Mouse (Mus musculus): ENCODE results near the gene Sowaha. TPM values are rescaled to one million over a fixed set of nuclear protein-coding genes. Genes with fewer than 3 reads are reported as not detected.

Sowaha gene
- polyA plus RNA-seq, 1 experiment from 2014 or later, result 1.1 TPM

DNA sequence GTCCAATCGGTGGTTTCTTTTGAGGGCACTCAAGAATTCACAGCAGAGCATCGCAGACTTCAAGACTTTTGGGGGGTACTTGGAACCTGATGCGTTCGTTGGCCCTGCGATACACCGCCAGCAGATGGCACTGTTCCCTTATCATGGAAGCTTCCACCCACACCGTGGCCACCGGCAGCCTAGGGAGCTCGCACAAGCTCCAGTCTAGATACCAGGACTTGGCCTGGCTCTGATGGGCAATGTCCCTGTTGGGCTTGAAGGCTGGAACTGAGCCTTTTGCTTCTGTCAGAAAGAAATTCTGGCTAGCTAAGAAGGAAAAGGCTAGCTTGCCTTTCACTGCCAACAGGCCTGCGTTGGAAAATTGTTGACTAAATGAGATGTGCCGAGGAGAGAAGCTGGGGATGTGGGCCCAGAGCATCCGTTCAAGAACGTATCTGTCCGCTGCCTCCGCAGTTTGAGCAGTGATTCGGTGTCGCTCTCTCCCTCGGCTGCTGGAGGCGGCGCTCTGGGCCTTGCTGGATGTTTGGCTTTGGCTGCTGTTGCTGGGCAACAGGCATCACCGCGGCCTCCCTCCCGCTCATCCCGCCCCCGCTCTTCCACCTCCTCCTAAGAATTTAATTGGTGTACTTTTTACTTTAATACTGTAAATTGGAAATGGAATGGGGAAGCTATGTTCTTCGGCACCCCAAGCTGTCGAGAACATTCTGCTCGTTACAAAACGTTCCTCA is 9.9 kb downstream of the Sowaha start, which contains the start of gene Gm9837:
TSS of gene Gm9837 (minus strand) at position 512 of the 728 bp plus-strand sequence.
- Histone ChIP-seq H3K9me3 (ENCODE audit: control insufficient read depth, low read length) (no peaks in the 10 kb centered on the region), H3K4me1 (replicated peaks; ENCODE audit: control insufficient read depth, insufficient read depth, low read length) (0 out of 2 replicates have a peak, but pooled peaks cover 2% of the 10 kb centered on the region), H3K4me2 (peak within 1 kb of the TSS; percentile 49), H3K27me3 (replicated peaks; ENCODE audit: control insufficient read depth, insufficient read depth, low read length) (peaks cover 82% of the 10 kb centered on the region), H3K4me3 (ENCODE audit: low read depth, low read length) (no peak within 1 kb of the TSS), H3K9ac (ENCODE audit: low read depth, low read length) (no peak within 1 kb of the TSS), H3K36me3 (ENCODE audit: control insufficient read depth, insufficient read depth, low read length) (no peaks in the 10 kb centered on the region), H3K27ac (ENCODE audit: low read depth, low read length) (no peak within 1 kb of the TSS)
- WGBS, result 7% methylated on average over 29 of the region's 29 CpGs
- ATAC-seq (replicated peaks; ENCODE audit: low FRiP score) (peak; percentile 61; the same call in 1 of the 2 replicates), DNase-seq (ENCODE audit: low spot score) (peak; percentile 86)

DNA sequence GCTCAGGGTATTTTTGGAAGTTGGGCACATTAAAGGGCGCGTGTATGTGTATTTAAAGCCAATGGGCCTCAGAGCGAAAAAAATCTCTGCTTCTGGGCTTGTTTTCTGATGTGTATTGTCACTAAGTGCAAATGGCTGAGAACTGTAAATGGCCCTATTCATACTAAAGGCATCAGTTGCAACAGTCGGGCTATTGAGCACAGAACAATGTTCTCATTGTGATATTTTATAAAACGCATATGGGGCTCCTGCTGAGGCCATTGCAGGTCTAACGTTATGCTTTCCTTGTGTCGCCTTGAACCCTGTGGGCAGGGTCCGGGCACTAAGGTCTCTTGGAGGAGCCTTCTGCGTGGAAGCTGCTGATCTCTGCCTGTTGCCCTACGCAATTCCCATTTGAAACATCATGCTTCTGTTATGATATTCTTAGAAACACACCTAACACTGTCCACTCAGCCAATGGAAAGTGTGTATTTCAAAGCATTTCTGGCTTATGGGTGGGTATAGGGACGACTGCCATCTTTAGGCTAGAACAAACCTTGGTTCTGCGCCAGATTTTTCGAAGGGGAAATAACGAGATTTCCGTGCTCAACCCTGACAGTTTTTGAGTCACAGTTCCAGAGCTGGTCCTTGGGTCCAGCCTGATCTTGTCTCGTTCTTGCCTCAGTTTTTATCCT is 10.6 kb downstream of the Sowaha start:
- no peak overlapping the region for H3K27ac ChIP-seq (ENCODE audit: low read depth, low read length)
- DNase-seq (ENCODE audit: low spot score), result no peak
- no peak overlapping the region for H3K4me3 ChIP-seq (ENCODE audit: low read depth, low read length)
- H3K36me3 ChIP-seq (ENCODE audit: control insufficient read depth, insufficient read depth, low read length), result no peaks in the 10 kb centered on the region
- H3K9ac ChIP-seq (ENCODE audit: low read depth, low read length), result no peak overlapping the region
- peaks cover 82% of the 10 kb centered on the region for H3K27me3 ChIP-seq (replicated peaks; ENCODE audit: control insufficient read depth, insufficient read depth, low read length)
- H3K9me3 ChIP-seq (ENCODE audit: control insufficient read depth, low read length), result no peaks in the 10 kb centered on the region
- no peak overlapping the region; the same call in 1 of the 2 replicates for H3K4me2 ChIP-seq
- 46% methylated on average over 16 of the region's 16 CpGs for WGBS
- H3K4me1 ChIP-seq (replicated peaks; ENCODE audit: control insufficient read depth, insufficient read depth, low read length), result 0 out of 2 replicates have a peak, but pooled peaks cover 2% of the 10 kb centered on the region
- no peak; the same call in 1 of the 2 replicates for ATAC-seq (replicated peaks; ENCODE audit: low FRiP score)

DNA sequence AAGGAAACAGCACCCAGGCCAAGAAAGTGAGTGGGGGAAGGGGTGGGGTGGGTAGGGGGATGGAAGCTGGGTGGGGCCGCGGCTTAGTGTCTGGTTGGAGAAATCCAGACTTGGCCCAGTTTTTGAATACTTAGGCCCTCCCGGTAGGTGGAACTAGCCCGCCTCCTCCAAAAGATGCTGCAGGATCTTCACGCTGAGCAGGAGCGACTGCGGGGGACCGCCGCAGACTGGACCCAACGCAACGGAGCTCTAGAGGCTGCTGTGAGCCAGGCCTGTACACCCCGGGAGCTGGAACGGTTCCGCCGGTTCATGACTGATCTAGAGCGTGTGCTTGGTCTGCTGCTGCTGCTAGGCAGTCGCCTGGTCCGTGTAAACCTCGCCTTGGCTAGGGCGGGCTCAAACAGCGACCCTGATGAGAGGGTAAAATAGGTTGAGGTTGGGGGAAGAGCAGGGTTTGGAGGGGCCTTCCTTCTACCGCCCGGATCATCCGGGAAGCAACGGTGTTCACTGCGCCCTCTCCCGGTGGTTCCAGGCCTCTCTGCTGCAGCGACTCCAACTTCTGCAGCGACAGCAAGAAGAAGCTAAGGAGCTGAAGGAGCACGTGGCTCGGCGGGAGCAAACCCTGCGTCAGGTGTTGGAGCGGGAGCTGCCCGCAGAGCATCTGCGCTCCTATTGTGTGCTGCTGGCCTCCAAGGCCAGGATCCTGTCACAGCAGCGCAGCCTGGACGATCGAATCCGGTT is 13.7 kb downstream of the Sowaha start:
- no peaks in the 10 kb centered on the region for H3K36me3 ChIP-seq (ENCODE audit: control insufficient read depth, insufficient read depth, low read length)
- peak; percentile 79 for DNase-seq (ENCODE audit: low spot score)
- H3K4me2 ChIP-seq, result peak overlapping the region; percentile 52
- 10% methylated on average over 40 of the region's 40 CpGs for WGBS
- H3K4me1 ChIP-seq (replicated peaks; ENCODE audit: control insufficient read depth, insufficient read depth, low read length), result peaks cover 14% of the 10 kb centered on the region
- peak; percentile 44; the same call in 1 of the 2 replicates for ATAC-seq (replicated peaks; ENCODE audit: low FRiP score)
- H3K27ac ChIP-seq (ENCODE audit: low read depth, low read length), result no peak overlapping the region
- peak overlapping the region; percentile 4; the same call in 1 of the 2 replicates for H3K9ac ChIP-seq (ENCODE audit: low read depth, low read length)
- H3K27me3 ChIP-seq (replicated peaks; ENCODE audit: control insufficient read depth, insufficient read depth, low read length), result peaks cover 82% of the 10 kb centered on the region
- H3K9me3 ChIP-seq (ENCODE audit: control insufficient read depth, low read length), result no peaks in the 10 kb centered on the region
- peak overlapping the region; percentile 17 for H3K4me3 ChIP-seq (ENCODE audit: low read depth, low read length)

DNA sequence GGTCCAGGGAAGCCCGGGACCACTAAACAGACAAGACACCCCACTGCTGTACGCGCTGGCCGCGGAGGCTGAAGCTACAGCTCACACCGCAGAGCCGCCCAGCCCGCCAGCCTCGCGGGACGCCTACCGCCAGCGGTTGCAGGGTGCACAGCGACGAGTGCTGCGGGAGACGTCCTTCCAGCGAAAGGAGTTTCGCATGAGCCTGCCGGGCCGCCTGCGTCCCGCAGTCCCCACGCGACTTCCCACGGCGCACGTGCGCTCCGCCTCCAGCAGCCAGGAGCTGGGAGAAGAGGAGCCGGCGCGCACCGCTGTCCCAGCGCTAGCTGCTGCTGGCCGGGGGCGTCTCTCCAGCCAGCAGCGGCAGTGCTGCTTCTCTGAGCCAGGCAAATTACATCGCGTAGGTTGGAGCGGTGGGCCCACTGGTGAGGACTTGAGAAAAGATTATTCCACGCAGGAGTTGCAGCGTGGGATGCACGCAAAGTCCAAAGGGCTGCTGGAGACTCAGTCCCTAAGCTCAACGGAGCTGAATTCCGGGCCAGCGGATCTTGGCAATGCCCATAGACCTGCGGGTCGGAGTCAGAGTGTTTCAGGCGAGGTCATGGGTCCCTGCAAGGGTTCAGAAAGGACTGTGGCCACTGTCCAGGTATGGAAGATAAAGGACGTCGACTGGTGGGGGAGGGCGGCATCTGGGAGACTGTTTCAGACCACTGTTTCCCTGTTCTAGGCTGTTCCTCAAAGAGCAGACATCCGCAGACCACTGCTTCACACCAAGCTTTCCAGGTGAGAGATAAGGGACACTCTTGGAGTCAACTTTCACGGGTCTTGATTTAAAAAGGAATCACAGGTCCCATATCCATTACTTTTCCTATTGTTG is 16.3 kb downstream of the Sowaha start:
- H3K9ac ChIP-seq (ENCODE audit: low read depth, low read length), result 0 out of 2 replicates have a peak overlapping the region, but pooled peaks have one; percentile 2
- DNase-seq (ENCODE audit: low spot score), result peak; percentile 53
- H3K36me3 ChIP-seq (ENCODE audit: control insufficient read depth, insufficient read depth, low read length), result no peaks in the 10 kb centered on the region

DNA sequence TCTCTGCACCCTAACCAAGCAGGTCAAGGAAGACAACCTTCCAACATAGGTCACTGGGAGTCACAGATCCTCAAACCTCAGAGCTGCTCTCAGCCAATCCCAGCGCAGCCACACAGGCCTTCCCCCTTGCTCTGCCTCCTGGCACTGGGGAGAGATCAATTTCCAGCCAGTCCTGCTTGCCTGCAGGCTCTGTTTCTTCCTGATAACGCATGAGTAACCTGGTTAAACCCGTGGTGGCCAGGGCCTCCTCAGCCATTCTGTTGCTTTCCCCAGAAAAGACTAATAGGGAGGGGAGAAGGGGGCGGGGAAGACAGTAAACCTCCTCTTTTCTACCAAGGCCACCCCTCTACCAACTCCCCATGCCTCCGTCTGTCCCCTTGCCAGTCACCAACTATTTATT is 18.3 kb downstream of the Sowaha start:
- Histone ChIP-seq H3K4me3 (ENCODE audit: low read depth, low read length) (no peak overlapping the region), H3K9ac (ENCODE audit: low read depth, low read length) (no peak overlapping the region), H3K36me3 (ENCODE audit: control insufficient read depth, insufficient read depth, low read length) (no peaks in the 10 kb centered on the region), H3K4me2 (no peak overlapping the region), H3K27ac (ENCODE audit: low read depth, low read length) (no peak overlapping the region), H3K27me3 (replicated peaks; ENCODE audit: control insufficient read depth, insufficient read depth, low read length) (peaks cover 70% of the 10 kb centered on the region), H3K4me1 (replicated peaks; ENCODE audit: control insufficient read depth, insufficient read depth, low read length) (peaks cover 13% of the 10 kb centered on the region), H3K9me3 (ENCODE audit: control insufficient read depth, low read length) (no peaks in the 10 kb centered on the region)
- DNase-seq (ENCODE audit: low spot score) (no peak), ATAC-seq (replicated peaks; ENCODE audit: low FRiP score) (peak; percentile 51)
- WGBS, result 13% methylated on average over 5 of the region's 5 CpGs

More for the DNA sequence above, 16.3 kb downstream of the Sowaha start:
- Histone ChIP-seq H3K4me2 (peak overlapping the region; percentile 73), H3K4me1 (replicated peaks; ENCODE audit: control insufficient read depth, insufficient read depth, low read length) (peaks cover 14% of the 10 kb centered on the region), H3K27ac (ENCODE audit: low read depth, low read length) (no peak overlapping the region), H3K9me3 (ENCODE audit: control insufficient read depth, low read length) (no peaks in the 10 kb centered on the region), H3K27me3 (replicated peaks; ENCODE audit: control insufficient read depth, insufficient read depth, low read length) (peaks cover 61% of the 10 kb centered on the region), H3K4me3 (ENCODE audit: low read depth, low read length) (peak overlapping the region; percentile 47)
- 6% methylated on average over 55 of the region's 55 CpGs for WGBS
- no peak for ATAC-seq (replicated peaks; ENCODE audit: low FRiP score)

DNA sequence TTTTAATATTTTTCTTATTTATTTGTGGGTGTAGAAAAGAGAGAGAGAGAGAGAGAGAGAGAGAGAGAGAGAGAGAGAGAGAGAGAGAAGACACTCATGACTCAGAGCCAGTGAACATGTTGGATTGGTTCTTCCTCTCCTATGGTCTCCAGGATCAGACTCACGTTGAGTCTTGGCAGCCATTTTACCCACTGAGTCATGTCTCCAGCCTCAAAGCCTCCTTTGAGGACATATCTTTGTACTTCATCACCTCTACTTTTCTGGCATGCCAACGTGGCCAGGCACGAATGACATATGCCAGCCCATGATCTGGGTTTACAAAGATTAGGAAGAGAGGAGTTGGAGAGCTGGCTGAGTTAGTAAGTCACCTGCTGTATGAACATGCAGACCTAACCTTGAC is 19.9 kb downstream of the Sowaha start:
- Histone ChIP-seq H3K4me1 (replicated peaks; ENCODE audit: control insufficient read depth, insufficient read depth, low read length) (peaks cover 12% of the 10 kb centered on the region), H3K4me2 (no peak overlapping the region), H3K27me3 (replicated peaks; ENCODE audit: control insufficient read depth, insufficient read depth, low read length) (peaks cover 55% of the 10 kb centered on the region), H3K9me3 (ENCODE audit: control insufficient read depth, low read length) (no peaks in the 10 kb centered on the region), H3K27ac (ENCODE audit: low read depth, low read length) (no peak overlapping the region), H3K36me3 (ENCODE audit: control insufficient read depth, insufficient read depth, low read length) (no peaks in the 10 kb centered on the region), H3K4me3 (ENCODE audit: low read depth, low read length) (no peak overlapping the region), H3K9ac (ENCODE audit: low read depth, low read length) (no peak overlapping the region)
- no peak for DNase-seq (ENCODE audit: low spot score)
- 79% methylated on average over 3 of the region's 3 CpGs for WGBS
- no peak for ATAC-seq (replicated peaks; ENCODE audit: low FRiP score)

DNA sequence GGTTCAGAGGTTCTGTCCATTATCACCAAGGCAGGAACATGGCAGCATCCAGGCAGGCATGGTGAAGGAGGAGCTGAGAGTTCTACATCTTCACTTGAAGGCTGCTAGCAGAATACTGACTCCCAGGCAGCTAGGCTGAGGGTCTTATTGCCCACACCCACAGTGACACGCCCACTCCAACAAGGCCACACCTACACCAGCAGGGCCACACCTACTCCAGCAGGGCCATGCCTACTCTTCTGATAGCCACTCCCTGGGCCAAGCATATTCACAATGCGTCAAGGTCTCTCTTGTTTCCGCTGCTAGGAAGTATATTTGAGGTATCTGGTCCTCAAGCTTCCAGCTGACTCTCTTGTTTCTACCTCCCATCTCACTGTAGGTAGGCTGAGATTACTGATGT is 21.1 kb downstream of the Sowaha start:
- peaks cover 12% of the 10 kb centered on the region for H3K4me1 ChIP-seq (replicated peaks; ENCODE audit: control insufficient read depth, insufficient read depth, low read length)
- 62% methylated on average over 3 of the region's 3 CpGs for WGBS
- ATAC-seq (replicated peaks; ENCODE audit: low FRiP score) (no peak), DNase-seq (ENCODE audit: low spot score) (no peak)
- no peaks in the 10 kb centered on the region for H3K36me3 ChIP-seq (ENCODE audit: control insufficient read depth, insufficient read depth, low read length)
- no peak overlapping the region for H3K4me2 ChIP-seq
- no peak overlapping the region for H3K27ac ChIP-seq (ENCODE audit: low read depth, low read length)
- H3K4me3 ChIP-seq (ENCODE audit: low read depth, low read length), result no peak overlapping the region
- peaks cover 43% of the 10 kb centered on the region for H3K27me3 ChIP-seq (replicated peaks; ENCODE audit: control insufficient read depth, insufficient read depth, low read length)
- H3K9ac ChIP-seq (ENCODE audit: low read depth, low read length), result no peak overlapping the region
- H3K9me3 ChIP-seq (ENCODE audit: control insufficient read depth, low read length), result no peaks in the 10 kb centered on the region

All from liver, embryonic 11.5 days (tissue).